Mouse (Mus musculus): Measurements from ENCODE around the gene 2010300C02Rik.

2010300C02Rik gene

GRCm38 (mm10) chr1:37572528-37573272 is 147.2 kb downstream of the 2010300C02Rik start:
- DNase-seq (ENCODE audit: low spot score in 2 of 2): no peak

DNA sequence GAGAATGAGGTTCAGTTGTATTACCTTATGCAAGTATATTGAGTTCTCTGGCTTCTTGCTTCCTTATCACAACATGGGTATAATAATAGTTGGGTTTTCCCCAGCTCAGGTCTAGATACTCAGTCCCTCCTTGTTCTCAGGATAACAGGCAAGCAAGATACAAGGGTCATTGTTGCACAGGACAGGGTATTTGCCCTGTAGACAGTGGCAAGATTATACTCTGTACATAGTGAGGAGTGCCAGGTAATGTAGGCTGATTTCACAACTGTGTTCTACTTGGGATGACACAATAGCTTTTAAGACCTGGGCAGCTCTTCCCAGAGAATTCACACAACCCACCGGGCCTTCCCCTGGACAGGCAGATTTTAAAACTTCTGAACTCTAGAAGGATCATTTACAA is 151.5 kb downstream of the 2010300C02Rik start:
- no peak for DNase-seq (ENCODE audit: low spot score in 2 of 2)

- DNase-seq (ENCODE audit: low spot score in 2 of 2): no peak
These were observed 153.1 kb downstream of the 2010300C02Rik start for GRCm38 (mm10) chr1:37566754-37567153.

DNA sequence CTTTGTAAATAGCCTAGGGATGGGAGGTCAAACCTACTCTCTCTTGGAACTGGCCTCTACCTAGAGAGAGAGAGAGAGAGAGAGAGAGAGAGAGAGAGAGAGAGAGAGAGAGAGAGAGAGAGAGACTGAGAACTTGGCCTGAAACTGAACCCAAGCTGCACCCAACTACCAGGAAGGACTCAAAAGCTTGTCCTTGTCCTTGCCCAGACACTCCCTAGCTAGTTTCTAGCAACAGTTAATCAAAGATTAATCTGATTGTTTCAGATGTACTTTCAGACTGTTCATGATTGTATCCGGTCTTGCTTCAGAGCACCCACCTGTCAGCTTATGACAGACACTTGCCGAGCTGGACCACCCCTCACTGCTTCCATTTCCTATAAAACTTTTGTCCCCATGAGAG is 153.5 kb downstream of the 2010300C02Rik start:
- no peak for DNase-seq (ENCODE audit: low spot score in 2 of 2)

- DNase-seq (ENCODE audit: low spot score in 2 of 2): no peak
These were observed 154.5 kb downstream of the 2010300C02Rik start for GRCm38 (mm10) chr1:37565396-37565795.

DNA sequence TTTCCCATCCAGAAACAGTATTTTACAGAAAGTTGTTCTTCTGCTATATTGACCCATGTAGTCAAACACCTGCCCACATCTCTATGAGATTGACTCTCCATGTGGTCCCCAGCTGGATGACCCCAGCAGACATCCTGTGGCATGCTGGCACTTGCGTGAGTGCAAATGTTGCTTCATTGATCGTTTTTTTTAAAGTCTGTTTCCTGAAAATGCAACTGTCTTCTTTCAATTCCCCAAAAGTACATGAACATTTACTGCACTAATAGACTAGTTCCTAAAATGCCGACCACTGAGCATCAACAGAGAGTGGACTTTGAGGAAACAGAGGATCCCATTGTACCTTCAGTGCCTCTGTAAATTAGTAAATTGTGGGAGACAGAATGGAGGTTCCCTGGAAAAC is 157.9 kb downstream of the 2010300C02Rik start:
- no peak for DNase-seq (ENCODE audit: low spot score in 2 of 2)

Measured in thymus, postnatal 10 days (tissue).